Mouse (Mus musculus) c-Kit-negative CD71-positive TER-119-positive erythroid progenitor cells, embryonic 14.5 days (primary cell): ENCODE results near the gene Csnk1g2.

Source experiments
- DNase-seq: peaks from one replicate; pipeline ENCODE4 v3.0.0-alpha.2; 2013; ENCODE audit warnings: low read depth, low spot score

Gene Csnk1g2

GRCm38 (mm10) chr10:80622661-80623456 lies at the start of gene Csnk1g2:
Gene Csnk1g2, plus strand, starts transcription at chr10:80622838.
- DNase-seq, result no peak

GRCm38 (mm10) chr10:80573944-80574343 lies 48.7 kb upstream of the Csnk1g2 start:
- DNase-seq, result no peak

DNA sequence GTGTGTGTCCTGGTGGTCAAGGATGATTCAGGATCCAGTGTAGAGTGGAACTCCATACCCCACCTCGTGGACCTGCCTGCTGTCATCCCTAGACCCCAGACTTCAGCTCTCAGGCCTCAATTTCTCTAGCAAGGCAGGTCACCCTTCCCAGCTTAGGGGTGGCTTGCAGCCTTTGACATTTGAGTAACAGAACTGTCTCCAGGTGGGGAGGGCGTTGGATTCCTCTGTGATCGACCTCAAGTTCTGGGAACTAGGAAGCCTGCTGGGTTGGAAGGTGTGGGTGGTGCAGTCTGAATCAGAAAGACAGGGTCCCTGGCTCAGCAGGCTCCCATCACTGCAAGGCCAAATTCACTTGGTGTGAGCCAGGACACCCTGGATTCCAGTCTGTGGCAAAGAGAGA lies 47.7 kb upstream of the Csnk1g2 start:
- no peak for DNase-seq

DNA sequence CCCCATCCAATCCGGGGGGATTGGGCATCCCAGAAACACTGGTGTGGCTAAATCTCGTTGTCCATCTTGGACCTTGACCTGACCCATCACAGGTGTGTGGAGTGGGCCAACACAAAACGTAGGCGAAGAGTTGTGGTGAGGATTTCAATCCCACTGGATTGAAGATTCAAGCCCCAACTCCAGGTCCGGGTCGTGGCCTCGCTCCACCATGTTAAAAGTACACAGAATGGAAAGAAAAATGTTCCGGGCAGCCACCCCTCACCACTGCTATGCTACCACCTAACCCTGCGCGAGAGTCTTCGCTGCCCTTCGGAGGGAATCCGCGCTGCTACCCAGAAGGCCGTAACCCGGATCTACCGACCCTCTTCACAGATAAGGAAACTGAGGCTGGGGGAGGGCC lies 46.7 kb upstream of the Csnk1g2 start:
- no peak for DNase-seq

GRCm38 (mm10) chr10:80576351-80577194 lies 46.1 kb upstream of the Csnk1g2 start:
- no peak for DNase-seq

DNA sequence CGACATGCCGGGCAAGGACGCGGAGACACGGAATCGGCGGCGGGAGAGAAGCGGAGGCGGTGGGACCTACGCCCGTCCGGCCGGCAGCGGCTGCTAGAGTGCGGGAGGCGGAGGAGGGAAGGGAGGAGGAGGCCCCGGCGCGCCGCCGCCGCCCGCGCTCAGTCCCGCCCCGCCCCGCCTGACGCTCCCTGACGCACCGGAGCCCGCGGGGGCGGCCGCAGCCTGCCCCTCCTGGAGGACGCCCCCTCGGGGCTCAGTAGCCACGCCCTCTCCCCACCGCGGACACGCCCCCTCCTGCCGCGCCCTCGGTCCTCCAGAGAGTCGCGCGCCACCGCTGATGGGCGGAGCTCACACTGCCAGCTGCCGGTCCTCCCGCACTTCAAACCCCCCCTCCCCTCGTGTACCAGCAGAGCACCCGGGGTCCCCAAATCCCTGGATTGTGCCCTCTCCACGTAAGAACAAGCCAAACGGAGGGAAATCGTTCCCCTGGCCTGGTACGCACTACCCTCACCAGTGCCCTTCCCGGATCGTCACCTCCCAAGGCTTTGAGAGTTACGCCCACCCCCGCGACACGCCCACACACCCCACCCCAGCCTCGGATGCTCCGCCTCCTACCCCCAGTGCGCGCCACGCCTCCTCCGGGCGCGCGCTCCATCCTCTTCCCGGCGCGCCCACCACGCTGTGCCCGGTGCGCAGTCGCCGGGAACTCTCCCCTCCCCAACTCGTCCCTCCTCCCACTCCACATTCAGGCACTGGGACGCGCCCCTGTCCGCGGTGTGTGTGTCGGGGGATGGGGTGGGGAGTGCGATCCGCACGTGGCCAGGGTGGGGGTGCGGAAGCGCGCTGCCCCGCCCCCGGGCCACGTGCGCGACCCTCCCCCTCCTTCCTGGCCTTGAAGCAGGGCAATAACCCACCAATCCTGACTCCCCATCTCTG lies 45.2 kb upstream of the Csnk1g2 start, which contains the start of gene Klf16:
Klf16 (minus strand) TSS at position 127 of the 936 bp plus-strand sequence.
- peak; percentile 96 for DNase-seq

- peak; percentile 78 for DNase-seq
These were observed 44.4 kb upstream of the Csnk1g2 start for GRCm38 (mm10) chr10:80578131-80578750.

GRCm38 (mm10) chr10:80578911-80579310 lies 43.7 kb upstream of the Csnk1g2 start:
- peak; percentile 83 for DNase-seq

DNA sequence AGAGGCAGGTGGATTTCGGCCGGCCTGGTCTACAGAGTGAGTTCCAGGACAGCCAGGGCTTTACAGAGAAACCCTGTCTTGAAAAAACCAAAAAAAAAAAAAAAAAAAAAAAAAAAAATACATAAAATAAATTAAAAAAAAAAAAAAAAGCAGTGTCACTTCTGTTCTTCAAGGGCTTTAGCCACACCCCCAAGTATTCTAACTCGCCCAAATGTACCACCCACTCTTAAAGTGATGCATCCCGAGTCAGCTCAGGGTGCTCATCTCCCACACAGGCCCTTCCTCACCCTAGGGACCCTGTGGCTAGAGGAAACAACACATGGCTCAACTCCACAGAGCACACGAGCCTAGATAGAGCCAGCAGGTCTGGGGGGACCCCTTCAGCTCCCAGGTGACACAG lies 39.6 kb upstream of the Csnk1g2 start:
- DNase-seq, result no peak

DNA sequence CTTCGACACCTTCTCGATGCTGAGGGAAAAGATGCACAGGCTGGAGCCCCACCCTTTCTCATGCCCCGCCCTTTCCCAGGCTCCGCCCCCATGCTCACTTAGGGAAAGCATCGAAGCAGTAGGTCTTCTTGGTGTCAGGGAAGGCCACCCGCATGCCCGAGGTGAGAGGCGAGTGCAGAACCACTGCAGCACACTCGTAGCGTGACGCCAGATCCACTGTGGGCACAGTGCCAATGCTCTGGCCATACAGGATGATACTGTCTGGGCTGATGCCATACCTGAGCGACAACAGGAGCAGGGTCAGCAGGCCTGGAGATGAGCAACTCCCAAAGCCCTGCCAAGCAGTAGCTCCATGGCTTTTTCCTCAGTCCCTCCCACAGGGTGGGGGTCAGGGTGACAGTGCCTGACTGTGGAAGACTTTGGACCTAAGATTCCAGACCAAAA lies 38.6 kb upstream of the Csnk1g2 start:
- DNase-seq, result no peak

DNA sequence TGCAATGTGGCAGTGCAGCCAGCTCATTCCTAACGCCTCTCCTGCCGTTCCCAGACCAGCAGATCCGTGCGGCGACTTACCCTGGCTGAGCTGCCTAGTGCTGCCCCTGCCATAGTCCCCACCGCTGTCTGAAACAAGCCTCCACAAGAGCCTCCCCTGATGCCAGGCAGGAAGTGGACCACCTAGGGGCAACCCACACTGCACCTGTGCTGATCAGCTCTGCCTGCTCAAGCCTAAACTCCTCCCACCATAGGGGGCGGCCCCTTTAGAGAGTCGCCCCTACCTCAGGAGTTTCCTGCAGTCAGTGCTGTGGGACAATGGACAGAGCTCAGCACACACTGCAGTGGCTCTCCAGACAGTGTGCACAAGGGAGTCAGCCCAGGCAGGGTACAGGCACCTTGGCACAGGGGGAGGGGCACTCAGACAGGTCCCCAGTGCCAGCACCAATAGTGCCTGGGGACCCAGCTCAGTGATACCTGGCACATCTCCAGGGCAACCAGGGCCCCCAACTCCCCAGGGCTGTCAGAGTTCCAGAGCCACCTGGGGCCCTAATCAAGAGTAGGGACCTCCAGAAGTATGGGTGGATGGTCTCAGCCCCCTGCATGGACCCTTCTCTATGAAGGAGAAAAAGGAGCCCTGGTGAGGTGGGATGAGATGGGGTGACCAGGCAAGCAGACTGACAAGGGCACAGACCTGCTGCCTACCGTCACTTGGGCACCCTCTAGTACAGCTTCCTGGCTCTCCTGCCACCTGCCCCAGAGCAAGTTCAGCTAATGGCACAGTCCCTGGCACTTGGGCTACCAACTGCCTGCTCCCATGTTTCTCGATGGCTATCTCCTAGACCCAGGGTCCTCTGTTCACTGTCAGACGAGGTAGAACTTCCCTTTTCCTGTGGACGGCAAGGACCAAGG lies 37.7 kb upstream of the Csnk1g2 start:
- DNase-seq, result no peak

GRCm38 (mm10) chr10:80585581-80585980 lies 37.1 kb upstream of the Csnk1g2 start:
- no peak for DNase-seq

GRCm38 (mm10) chr10:80586407-80587304 lies 36.0 kb upstream of the Csnk1g2 start:
- no peak for DNase-seq

- no peak for DNase-seq
These were observed 35.4 kb upstream of the Csnk1g2 start for GRCm38 (mm10) chr10:80587305-80587657.

DNA sequence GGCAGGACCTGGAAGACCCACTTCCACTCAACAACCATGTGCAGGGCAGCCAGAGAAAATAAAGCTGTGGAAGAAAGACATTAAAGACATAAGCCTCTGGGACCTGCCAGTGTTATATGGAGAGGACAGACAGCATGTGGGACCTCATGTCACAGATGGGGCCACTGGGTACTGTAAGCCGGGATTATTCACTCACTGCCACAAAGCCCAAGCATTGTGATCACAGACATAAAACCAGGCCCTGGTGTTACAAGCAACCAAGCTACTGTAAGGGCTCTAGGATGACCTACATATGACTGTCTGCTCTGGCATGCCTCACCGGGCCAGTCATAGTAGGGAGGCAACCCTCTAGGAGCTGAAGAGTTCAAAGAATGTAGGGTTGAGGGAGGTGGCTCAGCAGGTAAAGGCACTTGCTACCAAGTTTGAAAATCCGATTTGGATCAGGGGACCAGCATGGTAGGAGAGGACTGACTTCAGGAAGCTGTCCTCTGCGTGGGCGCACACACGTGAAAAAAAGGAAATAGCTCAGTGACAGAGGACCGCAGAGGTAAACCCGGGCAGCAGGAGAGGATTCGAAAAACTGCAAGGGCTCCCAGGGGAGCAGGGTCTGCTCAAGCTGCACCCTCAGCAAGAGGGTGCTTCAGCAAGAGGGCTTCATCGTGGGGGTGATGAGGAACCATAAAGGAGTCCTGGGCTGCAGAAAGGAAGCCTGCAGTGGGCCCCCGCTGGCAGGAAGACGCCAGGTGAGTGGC lies 33.3 kb upstream of the Csnk1g2 start:
- no peak for DNase-seq

DNA sequence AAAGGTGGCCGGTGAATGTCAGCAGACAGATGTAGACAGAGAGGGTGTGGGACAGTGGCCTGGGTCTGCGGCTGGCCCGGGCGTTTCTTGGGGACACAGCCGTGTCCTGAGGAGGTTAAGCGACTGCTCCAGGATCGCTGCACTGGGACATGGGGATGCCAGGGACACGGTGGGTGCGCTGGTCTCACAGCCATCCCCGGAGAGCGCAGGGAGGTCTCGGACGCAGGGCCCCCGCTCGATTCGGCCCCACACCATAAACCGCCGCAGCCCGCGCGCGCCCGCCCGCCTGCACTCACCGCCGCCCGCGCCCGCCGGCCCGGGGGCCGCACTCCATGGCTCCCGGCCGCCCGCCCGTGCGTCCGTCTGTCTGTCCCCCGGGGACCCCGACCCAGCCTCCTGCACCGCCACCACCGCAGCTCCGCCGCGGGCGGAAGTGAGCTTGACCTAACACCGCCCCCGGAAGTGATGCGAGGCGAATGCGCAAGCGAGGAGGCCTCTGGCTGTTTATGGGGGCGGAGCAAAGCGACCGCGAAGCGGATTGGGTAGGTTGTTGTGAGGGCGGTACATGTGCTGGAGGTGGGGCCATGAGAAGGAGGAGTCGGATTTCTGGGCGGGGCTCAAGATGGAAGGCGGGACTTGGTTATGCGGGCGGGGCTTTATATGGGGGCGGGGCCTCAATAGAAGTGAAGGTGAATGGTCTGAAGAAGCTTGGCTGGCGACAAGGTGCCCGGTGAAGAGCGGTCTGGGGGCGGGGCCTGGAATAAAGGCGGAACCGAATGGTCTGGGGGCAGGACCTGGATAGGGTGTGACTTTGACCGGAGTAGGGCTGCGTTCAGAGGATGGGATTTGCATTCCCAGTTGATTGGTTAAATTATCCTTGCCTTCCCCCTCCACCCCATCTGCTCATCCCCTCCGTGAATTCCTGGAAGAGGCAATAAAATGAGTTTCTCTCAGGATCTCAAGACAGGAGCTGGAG lies 32.5 kb upstream of the Csnk1g2 start, which contains the start of gene Abhd17a:
Abhd17a (minus strand) TSS at position 463 of the 976 bp plus-strand sequence.
- peak; percentile 95 for DNase-seq

DNA sequence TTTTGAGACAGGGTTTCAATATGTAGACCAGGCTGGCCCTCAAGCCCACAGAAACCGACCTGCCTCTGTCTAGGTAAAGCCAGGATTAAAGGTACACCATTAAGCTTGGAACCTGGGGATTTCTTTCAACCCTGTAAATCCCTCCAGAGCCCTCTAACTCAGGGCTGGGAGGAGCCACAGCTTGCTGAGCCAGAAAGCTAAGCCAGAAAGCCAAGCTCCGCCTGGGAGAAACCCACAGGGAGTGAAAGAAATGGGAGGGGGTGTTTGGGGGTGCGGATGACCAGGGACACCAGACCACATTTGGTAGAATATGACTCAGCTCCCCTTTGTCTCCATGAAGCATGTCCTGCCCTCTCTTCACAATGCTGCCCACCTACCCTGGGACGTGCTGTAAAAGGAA lies 26.3 kb upstream of the Csnk1g2 start:
- DNase-seq, result no peak
